Mouse (Mus musculus) layer of hippocampus, adult 18-20 months (tissue): ENCODE measurements around the gene Timm10b. TPM values are rescaled to one million over a fixed set of nuclear protein-coding genes. Genes with fewer than 3 reads are reported as not detected.

ENCODE experiments used
- DNase-seq, 2 experiments: peaks; one replicate each; pipeline ENCODE4 v3.0.0; 2022; ENCODE audit warnings: low spot score in 2 of 2
- total RNA-seq, 2 experiments: library from RNA; stranded (reverse); gene quantifications; 2 replicates each; pipeline ENCODE4 v1.2.3; 2021

Timm10b gene
- total RNA-seq, 2 experiments from 2014 or later = 69.2 to 73.6 TPM

DNA sequence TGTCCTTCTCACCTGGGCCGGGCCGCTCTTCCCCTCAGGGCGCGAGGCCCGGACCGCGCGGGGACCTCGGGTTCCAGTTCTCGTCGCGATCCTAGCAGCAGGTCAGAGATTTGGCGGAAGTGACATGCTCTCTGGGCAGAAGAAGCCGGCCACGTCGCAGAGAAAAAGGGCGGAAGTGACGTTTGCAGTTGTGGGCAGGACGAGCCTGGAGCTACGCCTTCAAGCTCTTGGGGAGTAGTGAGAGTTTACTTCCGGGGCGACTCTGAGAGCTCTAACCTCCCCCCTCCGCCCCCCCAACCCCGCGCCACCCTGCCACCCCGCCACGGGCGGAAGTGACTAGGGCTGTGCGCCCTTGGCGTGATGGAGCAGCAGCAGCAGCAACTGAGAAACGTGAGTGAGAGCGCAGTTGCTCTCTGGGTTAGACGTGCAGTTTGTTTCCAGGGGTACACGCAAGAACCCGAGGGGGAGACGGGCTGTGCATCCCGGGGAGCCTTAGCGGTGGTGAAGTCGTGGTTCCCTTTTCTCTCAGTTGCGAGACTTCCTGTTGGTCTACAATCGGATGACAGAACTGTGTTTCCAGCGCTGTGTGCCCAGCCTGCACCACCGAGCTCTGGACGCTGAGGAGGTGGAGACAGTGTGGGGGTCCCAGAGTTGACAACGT is 507 bp downstream of the Timm10b start, which contains the start of the genes Arfip2 and Gm45799:
Arfip2 (minus strand) TSS at position 184 of the 661 bp plus-strand sequence.
Gm45799 (plus strand) TSS at position 320 of the 661 bp plus-strand sequence.
- peak; percentile 96 to 99 for DNase-seq

DNA sequence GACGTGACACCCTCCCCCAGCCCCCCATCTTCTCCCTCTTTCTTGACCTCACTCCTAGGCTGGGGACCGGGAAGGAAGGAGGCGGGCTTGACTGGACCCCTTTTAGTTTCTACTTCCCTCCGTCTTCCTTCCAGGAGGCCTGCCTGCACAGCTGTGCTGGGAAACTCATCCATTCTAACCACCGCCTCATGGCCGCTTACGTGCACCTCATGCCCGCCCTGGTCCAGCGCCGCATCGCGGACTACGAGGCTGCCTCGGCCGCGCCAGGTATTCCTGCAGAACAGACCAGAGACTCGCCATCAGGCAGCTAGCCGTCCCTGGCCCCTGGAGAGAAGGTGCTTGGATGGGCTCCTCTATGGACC is 1.0 kb downstream of the Timm10b start:
- no peak for DNase-seq

DNA sequence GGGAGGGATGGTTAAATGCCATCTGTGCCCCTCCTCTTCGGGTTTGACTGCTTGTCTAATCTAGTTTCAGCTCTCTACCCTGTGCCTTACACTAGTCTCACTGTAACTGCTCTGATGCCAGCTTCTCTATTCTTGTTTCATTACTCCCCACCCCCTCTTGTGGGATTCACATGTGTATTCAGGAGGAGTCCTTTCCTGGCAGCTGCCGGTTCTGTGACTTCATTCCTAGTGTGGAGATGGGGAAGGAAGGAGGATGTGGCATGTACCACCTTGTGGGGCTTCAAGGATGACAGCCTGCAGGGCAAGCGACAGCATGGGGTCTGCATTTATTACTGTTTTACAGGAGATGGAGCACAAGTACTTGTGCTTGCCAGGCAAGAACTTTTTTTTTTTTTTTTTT is 2.1 kb downstream of the Timm10b start:
- DNase-seq = no peak

DNA sequence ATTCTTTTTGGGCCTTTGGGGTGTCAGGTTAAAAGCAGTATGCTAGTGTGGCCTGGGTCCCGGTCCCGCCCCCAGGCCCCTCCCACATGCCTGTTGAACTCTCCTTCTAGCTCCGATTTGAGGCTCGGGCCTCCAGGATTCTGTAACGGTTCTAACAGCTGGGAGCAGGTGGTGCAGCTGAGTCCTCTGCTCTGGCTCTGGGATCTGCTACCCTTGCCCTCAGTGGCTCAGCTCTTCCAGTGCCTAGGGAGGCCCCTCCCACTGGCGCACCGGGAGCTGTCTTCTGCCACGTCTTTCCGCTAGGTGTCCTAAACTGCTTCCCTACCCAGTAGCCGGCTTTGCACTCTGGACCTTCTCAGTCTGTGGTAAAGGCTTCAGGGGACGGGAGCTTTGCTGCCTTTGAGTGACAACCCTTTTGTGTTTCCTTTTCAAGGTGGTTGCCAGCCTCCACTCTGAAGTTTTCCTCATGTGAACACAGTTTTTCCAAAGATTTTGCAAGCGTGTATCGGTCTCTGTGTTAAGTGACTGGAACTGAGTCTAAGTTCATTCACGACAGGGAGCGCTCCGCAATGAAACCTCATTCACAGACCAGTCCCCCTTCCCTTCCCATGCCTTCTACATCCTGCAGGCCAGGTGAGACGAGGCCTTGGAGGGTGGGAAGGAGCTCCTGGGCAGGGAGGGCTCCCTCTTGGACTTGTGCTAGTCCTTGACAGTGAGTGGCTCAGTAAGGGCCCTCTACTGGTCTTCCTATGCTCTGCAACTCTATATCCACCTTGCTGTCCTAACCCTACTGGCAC is 11.0 kb downstream of the Timm10b start, which contains the start of gene Dnhd1:
Dnhd1 (plus strand) TSS at position 189 of the 797 bp plus-strand sequence.
- peak in 1 of 2 experiments; percentile 71 for DNase-seq

DNA sequence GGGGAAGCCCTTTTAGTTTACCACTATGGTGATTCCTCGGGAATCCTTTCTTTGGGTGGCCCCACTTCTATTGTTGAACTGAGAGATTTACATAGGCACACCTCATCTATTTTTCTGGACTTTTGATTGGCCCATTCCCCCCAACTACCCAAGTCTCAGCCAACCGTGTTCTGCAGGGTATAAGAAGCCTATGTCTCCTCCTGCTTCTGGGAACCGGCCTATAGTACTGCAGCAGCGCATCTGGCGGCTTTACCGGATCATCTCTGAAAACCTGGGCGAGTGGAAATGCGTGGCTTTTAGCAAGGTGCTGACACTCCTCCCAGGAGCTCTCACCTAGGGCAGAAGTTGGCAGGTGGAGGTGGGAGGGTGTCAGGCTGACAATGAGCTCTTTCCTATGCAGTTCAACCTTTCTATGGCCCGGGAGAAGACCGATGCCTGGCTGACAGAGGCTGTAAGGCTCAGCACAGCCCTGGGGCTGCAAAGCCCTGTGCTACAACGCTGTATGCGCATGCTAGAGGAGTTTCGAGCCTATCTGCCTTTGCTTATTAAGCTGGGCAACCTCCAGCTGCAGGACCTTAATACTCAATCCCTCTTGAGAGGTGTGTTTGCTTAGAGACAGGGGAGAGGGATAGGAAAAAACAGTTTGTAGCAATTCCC is 45.8 kb downstream of the Timm10b start:
- no peak for DNase-seq

DNA sequence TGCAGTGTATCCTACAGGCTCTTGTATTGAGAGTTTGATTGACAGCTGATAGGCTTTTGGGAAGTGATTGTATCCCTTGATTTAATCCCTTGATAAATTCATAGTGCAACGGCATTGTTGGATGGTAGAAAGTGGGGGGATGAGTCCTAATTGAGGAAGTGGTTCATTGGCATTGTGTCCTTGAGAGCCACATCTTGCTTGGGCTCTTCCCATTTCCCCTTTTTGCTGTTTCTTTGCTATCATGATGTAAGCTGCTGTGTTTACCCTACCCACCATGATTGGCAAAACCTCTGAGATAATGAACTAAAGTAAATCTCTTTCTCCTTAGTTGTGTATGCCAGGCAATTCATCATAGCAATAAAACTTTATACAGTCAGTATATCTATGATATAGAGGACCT is 51.0 kb downstream of the Timm10b start:
- no peak for DNase-seq

Other genes with a start within 250 kb of the Timm10b start
- gene Fam160a2, start 240.0 kb upstream of the Timm10b start, total RNA-seq = 10 to 100 TPM; 55.9 to 59.4 TPM
- gene Cnga4, start 235.5 kb upstream of the Timm10b start, total RNA-seq = under 1 TPM; 0.63 to 0.69 TPM
- 1 to 10 TPM; 5.4 to 9.2 TPM for gene Cckbr, start 214.3 kb upstream of the Timm10b start, total RNA-seq
- 10 to 100 TPM; 14.3 to 15.9 TPM for gene Cavin3, start 157.8 kb upstream of the Timm10b start, total RNA-seq
- 10 to 100 TPM; 83.8 to 89.3 TPM for gene Smpd1, start 85.7 kb upstream of the Timm10b start, total RNA-seq
- 100 to 1,000 TPM; 382 to 388 TPM for gene Apbb1, start 58.4 kb upstream of the Timm10b start, total RNA-seq
- under 1 TPM in 1 of 2 experiments, not detected in 1; 0.42 TPM for gene Hpx, start 39.9 kb upstream of the Timm10b start, total RNA-seq
- gene Trim3, start 6.5 kb upstream of the Timm10b start, total RNA-seq = 100 to 1,000 TPM; 122 to 136 TPM
- gene Arfip2, start 360 bp downstream of the Timm10b start, total RNA-seq = 100 to 1,000 TPM; 101 to 110 TPM
- 10 to 100 TPM in 1 of 2 experiments, 1 to 10 TPM in 1; 7.7 to 16.5 TPM for gene Gm45799, start 496 bp downstream of the Timm10b start, total RNA-seq
- 1 to 10 TPM; 3.9 to 7.0 TPM for gene Dnhd1, start 10.8 kb downstream of the Timm10b start, total RNA-seq
- 10 to 100 TPM; 73.0 to 77.8 TPM for gene Ilk, start 96.5 kb downstream of the Timm10b start, total RNA-seq
- gene Rrp8, start 97.3 kb downstream of the Timm10b start, total RNA-seq = 10 to 100 TPM; 10.9 to 14.6 TPM
- 100 to 1,000 TPM; 108 to 114 TPM for gene Taf10, start 104.3 kb downstream of the Timm10b start, total RNA-seq
- 10 to 100 TPM; 59.2 to 65.2 TPM for gene Tpp1, start 112.2 kb downstream of the Timm10b start, total RNA-seq
- 10 to 100 TPM; 10.9 to 11.8 TPM for gene Dchs1, start 147.6 kb downstream of the Timm10b start, total RNA-seq
- gene Mrpl17, start 171.0 kb downstream of the Timm10b start, total RNA-seq = 100 to 1,000 TPM; 104 to 108 TPM